Mouse (Mus musculus): Measurements from ENCODE around the gene B9d2. TPM values are rescaled to one million over a fixed set of nuclear protein-coding genes. Genes with fewer than 3 reads are reported as not detected.

B9d2 gene
- polyA plus RNA-seq, 1 experiment from 2014 or later, result 44.3 TPM

DNA sequence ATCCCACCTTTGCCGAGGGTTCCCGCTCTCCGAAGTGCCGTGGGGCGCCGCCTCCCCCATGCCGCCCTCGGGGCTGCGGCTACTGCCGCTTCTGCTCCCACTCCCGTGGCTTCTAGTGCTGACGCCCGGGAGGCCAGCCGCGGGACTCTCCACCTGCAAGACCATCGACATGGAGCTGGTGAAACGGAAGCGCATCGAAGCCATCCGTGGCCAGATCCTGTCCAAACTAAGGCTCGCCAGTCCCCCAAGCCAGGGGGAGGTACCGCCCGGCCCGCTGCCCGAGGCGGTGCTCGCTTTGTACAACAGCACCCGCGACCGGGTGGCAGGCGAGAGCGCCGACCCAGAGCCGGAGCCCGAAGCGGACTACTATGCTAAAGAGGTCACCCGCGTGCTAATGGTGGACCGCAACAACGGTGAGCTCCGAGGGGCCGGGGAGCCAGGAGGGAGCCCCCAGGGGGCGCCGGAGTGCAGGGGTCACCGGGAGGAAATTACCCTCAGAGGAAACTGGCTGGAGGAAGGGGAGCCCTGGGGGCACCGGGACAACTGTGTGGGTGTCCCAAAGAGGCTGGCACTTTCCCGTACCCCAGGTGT lies 7.3 kb downstream of the B9d2 start:
- ATAC-seq (ENCODE audit: low FRiP score, low TSS enrichment) (no peak), DNase-seq (no peak)
- H3K4me3 ChIP-seq (replicated peaks; ENCODE audit: low read depth, low read length), result peak overlapping the region; percentile 30
- no peak overlapping the region for H3K27ac ChIP-seq (replicated peaks; ENCODE audit: low read depth, low read length)
- under 1% methylated on average over 47 of the region's 47 CpGs for WGBS
- peaks cover 54% of the 10 kb centered on the region for H3K27me3 ChIP-seq (ENCODE audit: control insufficient read depth, insufficient read depth, low read length)
- H3K36me3 ChIP-seq (ENCODE audit: control insufficient read depth, insufficient read depth, low read length), result no peaks in the 10 kb centered on the region
- H3K9me3 ChIP-seq (ENCODE audit: control insufficient read depth, low read length), result no peaks in the 10 kb centered on the region
- H3K9ac ChIP-seq (replicated peaks; ENCODE audit: low read length), result 0 out of 2 replicates have a peak overlapping the region, but pooled peaks have one; percentile 23
- peak overlapping the region; percentile 54 for H3K4me2 ChIP-seq (ENCODE audit: low read length)
- peaks cover 33% of the 10 kb centered on the region for H3K4me1 ChIP-seq (ENCODE audit: control insufficient read depth, insufficient read depth, low read length)

DNA sequence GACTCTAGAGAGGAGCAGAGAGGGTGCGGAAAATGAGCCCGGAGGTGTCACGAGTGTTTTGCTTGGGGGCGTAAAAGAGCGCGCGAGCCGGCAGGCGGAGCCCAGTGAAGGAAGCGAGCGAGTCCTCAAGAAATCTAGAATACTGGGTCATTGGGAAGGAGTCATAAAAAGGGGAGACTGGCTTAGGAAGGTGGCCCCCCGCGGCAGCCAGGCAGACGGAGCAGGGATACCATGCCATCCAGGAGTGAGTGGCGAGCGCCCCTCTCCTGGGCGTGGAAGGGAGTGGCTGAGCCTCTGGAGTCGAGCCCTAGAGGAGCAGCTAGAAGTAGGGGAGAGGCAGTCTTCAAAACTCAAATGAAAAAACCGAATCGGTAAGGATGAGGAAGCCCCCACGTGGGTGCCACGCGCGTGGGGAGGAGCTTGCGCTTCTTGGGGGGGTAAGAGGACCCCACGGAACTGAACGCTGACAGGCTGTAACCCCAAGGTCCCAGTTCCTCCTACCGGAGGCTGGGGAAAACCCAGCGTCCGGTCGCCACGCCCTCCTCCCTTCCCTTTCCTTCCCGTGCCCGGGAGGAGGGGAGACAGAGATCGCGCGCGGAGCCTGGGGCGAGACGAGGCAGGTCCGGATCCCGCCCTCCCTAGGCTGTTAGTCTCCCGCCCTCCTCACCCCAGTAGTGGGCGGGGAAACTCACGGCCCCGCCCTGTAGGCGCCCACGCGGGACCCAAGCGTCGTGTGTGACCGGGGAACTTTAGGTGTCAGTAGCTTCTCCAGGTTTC lies 8.4 kb downstream of the B9d2 start:
- peaks cover 33% of the 10 kb centered on the region for H3K4me1 ChIP-seq (ENCODE audit: control insufficient read depth, insufficient read depth, low read length)
- peak overlapping the region; percentile 54 for H3K4me2 ChIP-seq (ENCODE audit: low read length)
- H3K27ac ChIP-seq (replicated peaks; ENCODE audit: low read depth, low read length), result no peak overlapping the region
- no peaks in the 10 kb centered on the region for H3K36me3 ChIP-seq (ENCODE audit: control insufficient read depth, insufficient read depth, low read length)
- peaks cover 54% of the 10 kb centered on the region for H3K27me3 ChIP-seq (ENCODE audit: control insufficient read depth, insufficient read depth, low read length)
- H3K4me3 ChIP-seq (replicated peaks; ENCODE audit: low read depth, low read length), result peak overlapping the region; percentile 30
- peak overlapping the region; percentile 36 for H3K9ac ChIP-seq (replicated peaks; ENCODE audit: low read length)
- no peaks in the 10 kb centered on the region for H3K9me3 ChIP-seq (ENCODE audit: control insufficient read depth, low read length)
- WGBS, result 2% methylated on average over 50 of the region's 52 CpGs
- DNase-seq (peak; percentile 47), ATAC-seq (ENCODE audit: low FRiP score, low TSS enrichment) (no peak)

DNA sequence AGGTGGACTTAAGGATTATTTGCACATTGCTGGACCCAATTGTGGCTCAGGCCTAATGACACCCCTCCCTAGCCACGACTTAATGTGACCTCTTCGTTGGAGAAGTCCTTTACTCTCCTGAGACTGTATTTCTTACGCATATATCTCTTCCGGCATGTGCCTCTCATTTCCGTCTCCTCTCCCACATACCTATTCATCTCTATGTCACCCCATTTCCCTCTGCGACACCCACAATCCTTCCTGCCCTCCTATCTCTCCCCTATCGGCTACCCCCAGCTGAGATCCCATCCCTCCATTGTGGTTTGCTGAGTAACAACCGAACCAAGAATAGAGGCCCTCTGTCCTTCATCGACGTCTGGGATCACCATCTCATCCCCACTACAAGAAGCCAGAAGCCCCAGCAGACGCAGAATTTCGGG lies 9.0 kb downstream of the B9d2 start:
- ATAC-seq (ENCODE audit: low FRiP score, low TSS enrichment) (no peak), DNase-seq (no peak)
- Histone ChIP-seq H3K4me2 (ENCODE audit: low read length) (peak overlapping the region; percentile 54), H3K36me3 (ENCODE audit: control insufficient read depth, insufficient read depth, low read length) (no peaks in the 10 kb centered on the region), H3K27me3 (ENCODE audit: control insufficient read depth, insufficient read depth, low read length) (peaks cover 54% of the 10 kb centered on the region), H3K27ac (replicated peaks; ENCODE audit: low read depth, low read length) (no peak overlapping the region), H3K9ac (replicated peaks; ENCODE audit: low read length) (no peak overlapping the region), H3K4me1 (ENCODE audit: control insufficient read depth, insufficient read depth, low read length) (peaks cover 33% of the 10 kb centered on the region), H3K4me3 (replicated peaks; ENCODE audit: low read depth, low read length) (peak overlapping the region; percentile 30), H3K9me3 (ENCODE audit: control insufficient read depth, low read length) (no peaks in the 10 kb centered on the region)
- 13% methylated on average over 12 of the region's 12 CpGs for WGBS

DNA sequence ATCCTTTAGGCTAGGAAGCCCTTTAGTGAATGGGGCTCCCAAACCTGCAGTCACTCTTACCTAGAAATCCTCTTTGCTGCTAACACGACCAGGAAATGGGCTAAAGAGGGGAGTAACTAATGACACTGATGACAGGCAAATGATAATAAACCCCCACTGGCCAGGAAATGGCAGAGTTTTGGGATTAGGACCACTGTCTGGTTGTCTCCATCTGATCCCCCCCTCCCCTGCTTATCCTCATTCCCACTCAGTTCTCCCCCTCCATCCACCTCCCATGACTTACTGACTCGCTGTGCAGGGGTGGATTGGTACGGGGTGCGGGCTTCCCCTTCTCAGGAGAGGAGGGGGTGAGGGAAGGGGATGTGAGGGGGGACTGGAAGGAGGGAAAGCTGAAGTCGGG lies 9.5 kb downstream of the B9d2 start:
- Histone ChIP-seq H3K4me2 (ENCODE audit: low read length) (no peak overlapping the region), H3K4me1 (ENCODE audit: control insufficient read depth, insufficient read depth, low read length) (peaks cover 33% of the 10 kb centered on the region), H3K9me3 (ENCODE audit: control insufficient read depth, low read length) (no peaks in the 10 kb centered on the region), H3K4me3 (replicated peaks; ENCODE audit: low read depth, low read length) (no peak overlapping the region), H3K9ac (replicated peaks; ENCODE audit: low read length) (no peak overlapping the region), H3K36me3 (ENCODE audit: control insufficient read depth, insufficient read depth, low read length) (no peaks in the 10 kb centered on the region), H3K27ac (replicated peaks; ENCODE audit: low read depth, low read length) (no peak overlapping the region), H3K27me3 (ENCODE audit: control insufficient read depth, insufficient read depth, low read length) (peaks cover 54% of the 10 kb centered on the region)
- WGBS, result 45% methylated on average over 5 of the region's 5 CpGs
- DNase-seq (no peak), ATAC-seq (ENCODE audit: low FRiP score, low TSS enrichment) (no peak)

DNA sequence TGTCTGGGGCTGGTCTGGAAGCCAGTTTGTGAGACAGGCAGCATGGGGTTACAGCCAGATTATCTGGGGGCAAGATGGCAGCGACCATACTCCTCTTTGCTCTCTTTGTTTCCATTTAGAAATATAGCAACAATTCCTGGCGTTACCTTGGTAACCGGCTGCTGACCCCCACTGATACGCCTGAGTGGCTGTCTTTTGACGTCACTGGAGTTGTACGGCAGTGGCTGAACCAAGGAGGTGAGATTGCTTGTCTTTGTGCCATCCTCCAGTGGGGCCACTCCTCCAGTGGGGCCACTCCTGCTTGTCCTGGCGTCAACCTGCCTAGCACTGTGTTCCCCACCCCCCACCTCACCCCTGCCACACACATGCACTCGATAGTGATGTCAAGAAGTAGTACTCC lies 13.5 kb downstream of the B9d2 start:
- Histone ChIP-seq H3K27ac (replicated peaks; ENCODE audit: low read depth, low read length) (no peak overlapping the region), H3K4me1 (ENCODE audit: control insufficient read depth, insufficient read depth, low read length) (peaks cover 3% of the 10 kb centered on the region), H3K4me2 (ENCODE audit: low read length) (no peak overlapping the region), H3K9me3 (ENCODE audit: control insufficient read depth, low read length) (no peaks in the 10 kb centered on the region), H3K9ac (replicated peaks; ENCODE audit: low read length) (no peak overlapping the region), H3K27me3 (ENCODE audit: control insufficient read depth, insufficient read depth, low read length) (peaks cover 19% of the 10 kb centered on the region), H3K4me3 (replicated peaks; ENCODE audit: low read depth, low read length) (no peak overlapping the region), H3K36me3 (ENCODE audit: control insufficient read depth, insufficient read depth, low read length) (no peaks in the 10 kb centered on the region)
- ATAC-seq (ENCODE audit: low FRiP score, low TSS enrichment) (no peak), DNase-seq (peak; percentile 54)
- WGBS, result 43% methylated on average over 8 of the region's 8 CpGs

DNA sequence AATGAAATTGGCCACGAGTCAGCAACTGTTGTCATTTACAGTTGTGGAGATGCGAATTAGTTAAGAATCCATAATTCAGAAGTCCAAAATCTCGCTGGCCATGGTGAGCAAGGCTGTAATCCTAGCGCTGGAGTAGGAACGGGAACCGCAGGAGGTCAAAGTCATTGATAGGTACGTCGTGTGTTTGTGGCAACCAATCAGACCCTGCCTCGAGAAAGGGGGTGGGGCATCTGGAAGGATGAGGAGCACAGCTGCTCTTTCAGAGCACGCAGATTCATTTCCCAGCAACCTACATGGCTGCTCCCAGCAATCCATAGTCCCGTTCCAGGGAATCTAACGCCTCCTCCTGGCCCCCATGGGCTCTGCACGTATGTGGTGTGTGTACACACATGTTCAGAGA lies 19.3 kb downstream of the B9d2 start:
- no peak overlapping the region for H3K27ac ChIP-seq (replicated peaks; ENCODE audit: low read depth, low read length)
- no peaks in the 10 kb centered on the region for H3K36me3 ChIP-seq (ENCODE audit: control insufficient read depth, insufficient read depth, low read length)
- ATAC-seq (ENCODE audit: low FRiP score, low TSS enrichment) (no peak), DNase-seq (no peak)
- WGBS, result 58% methylated on average over 13 of the region's 13 CpGs
- no peak overlapping the region for H3K4me2 ChIP-seq (ENCODE audit: low read length)
- H3K4me3 ChIP-seq (replicated peaks; ENCODE audit: low read depth, low read length), result no peak overlapping the region
- H3K27me3 ChIP-seq (ENCODE audit: control insufficient read depth, insufficient read depth, low read length), result no peaks in the 10 kb centered on the region
- H3K9me3 ChIP-seq (ENCODE audit: control insufficient read depth, low read length), result 0 out of 2 replicates have a peak, but pooled peaks cover 2% of the 10 kb centered on the region
- no peak overlapping the region for H3K9ac ChIP-seq (replicated peaks; ENCODE audit: low read length)
- H3K4me1 ChIP-seq (ENCODE audit: control insufficient read depth, insufficient read depth, low read length), result peaks cover 4% of the 10 kb centered on the region; the same call in 1 of the 2 replicates

DNA sequence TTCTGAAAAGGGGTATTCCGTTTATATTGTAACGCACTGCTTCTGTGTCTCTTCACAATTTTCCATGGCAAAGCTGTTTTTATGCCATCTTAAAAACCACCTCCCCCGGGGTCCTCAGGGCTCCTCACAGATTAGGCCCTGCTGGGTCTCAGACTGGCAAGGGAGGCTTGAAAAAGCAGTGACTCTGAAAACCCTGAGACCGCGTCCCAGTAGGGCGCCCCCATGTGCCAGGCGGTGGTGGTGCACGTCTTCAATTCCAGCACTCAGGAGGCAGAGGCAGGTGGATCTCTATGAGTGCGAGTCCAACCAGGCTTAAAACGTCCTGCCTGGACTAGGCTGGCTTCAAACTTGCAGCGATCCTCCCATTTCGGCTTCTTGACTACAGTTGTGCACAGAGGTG lies 20.2 kb downstream of the B9d2 start:
- Histone ChIP-seq H3K9me3 (ENCODE audit: control insufficient read depth, low read length) (0 out of 2 replicates have a peak, but pooled peaks cover 2% of the 10 kb centered on the region), H3K36me3 (ENCODE audit: control insufficient read depth, insufficient read depth, low read length) (no peaks in the 10 kb centered on the region)
- 77% methylated on average over 12 of the region's 12 CpGs for WGBS

DNA sequence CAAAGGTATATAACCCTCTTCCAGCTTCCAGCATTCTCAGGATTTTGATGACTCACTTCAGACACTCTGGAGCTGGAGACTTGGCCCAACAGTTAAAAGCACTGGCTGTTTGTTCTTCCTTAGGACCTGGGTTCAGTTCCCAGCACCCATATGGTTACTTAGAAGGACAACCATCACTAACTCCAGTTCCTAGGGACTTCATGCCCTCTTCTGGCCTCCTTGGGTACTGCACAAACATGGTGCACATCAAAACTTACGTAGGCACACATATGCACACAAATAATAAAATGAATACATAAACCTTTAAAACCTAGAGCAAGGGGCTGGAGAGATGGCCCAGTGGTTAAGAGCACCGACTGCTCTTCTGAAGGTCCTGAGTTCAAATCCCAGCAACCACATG lies 21.8 kb downstream of the B9d2 start:
- Histone ChIP-seq H3K27ac (replicated peaks; ENCODE audit: low read depth, low read length) (no peak overlapping the region), H3K36me3 (ENCODE audit: control insufficient read depth, insufficient read depth, low read length) (no peaks in the 10 kb centered on the region), H3K9me3 (ENCODE audit: control insufficient read depth, low read length) (0 out of 2 replicates have a peak, but pooled peaks cover 2% of the 10 kb centered on the region), H3K27me3 (ENCODE audit: control insufficient read depth, insufficient read depth, low read length) (no peaks in the 10 kb centered on the region), H3K4me1 (ENCODE audit: control insufficient read depth, insufficient read depth, low read length) (peaks cover 4% of the 10 kb centered on the region; the same call in 1 of the 2 replicates), H3K4me2 (ENCODE audit: low read length) (no peak overlapping the region), H3K9ac (replicated peaks; ENCODE audit: low read length) (no peak overlapping the region), H3K4me3 (replicated peaks; ENCODE audit: low read depth, low read length) (no peak overlapping the region)
- no peak for DNase-seq
- ATAC-seq (ENCODE audit: low FRiP score, low TSS enrichment), result no peak
- 96% methylated on average over 2 of the region's 2 CpGs for WGBS

More for the DNA sequence above, 20.2 kb downstream of the B9d2 start:
- Histone ChIP-seq H3K27me3 (ENCODE audit: control insufficient read depth, insufficient read depth, low read length) (no peaks in the 10 kb centered on the region), H3K4me1 (ENCODE audit: control insufficient read depth, insufficient read depth, low read length) (peaks cover 4% of the 10 kb centered on the region; the same call in 1 of the 2 replicates), H3K27ac (replicated peaks; ENCODE audit: low read depth, low read length) (no peak overlapping the region), H3K4me2 (ENCODE audit: low read length) (no peak overlapping the region), H3K9ac (replicated peaks; ENCODE audit: low read length) (no peak overlapping the region), H3K4me3 (replicated peaks; ENCODE audit: low read depth, low read length) (no peak overlapping the region)
- DNase-seq, result no peak
- no peak for ATAC-seq (ENCODE audit: low FRiP score, low TSS enrichment)

Data from midbrain, embryonic 14.5 days (tissue).